Mouse (Mus musculus): ENCODE results near the gene Atp4a.

Gene Atp4a

DNA sequence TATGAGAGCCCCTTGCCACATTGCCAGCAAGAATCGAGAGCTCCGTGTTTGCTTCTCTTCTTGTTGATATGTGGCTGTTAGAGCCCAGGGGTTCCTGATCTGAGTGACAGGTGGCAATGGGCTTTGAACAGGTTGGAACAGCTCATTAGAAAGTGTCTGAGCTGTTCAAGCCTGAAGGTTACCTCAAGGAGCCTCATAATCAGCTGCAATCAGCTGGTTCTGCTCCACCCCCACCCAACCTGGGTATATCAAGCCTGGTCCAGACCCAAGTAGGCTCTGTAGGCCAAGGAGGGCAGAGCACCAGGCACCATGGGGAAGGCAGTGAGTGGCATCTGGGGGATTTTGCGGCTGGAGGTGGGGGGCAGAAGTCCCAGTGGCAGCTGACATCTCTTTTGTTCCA is at the start of gene Atp4a:
TSS of gene Atp4a (plus strand) at position 268 of the 400 bp plus-strand sequence.
- DNase-seq (ENCODE audit: low spot score) = no peak

DNA sequence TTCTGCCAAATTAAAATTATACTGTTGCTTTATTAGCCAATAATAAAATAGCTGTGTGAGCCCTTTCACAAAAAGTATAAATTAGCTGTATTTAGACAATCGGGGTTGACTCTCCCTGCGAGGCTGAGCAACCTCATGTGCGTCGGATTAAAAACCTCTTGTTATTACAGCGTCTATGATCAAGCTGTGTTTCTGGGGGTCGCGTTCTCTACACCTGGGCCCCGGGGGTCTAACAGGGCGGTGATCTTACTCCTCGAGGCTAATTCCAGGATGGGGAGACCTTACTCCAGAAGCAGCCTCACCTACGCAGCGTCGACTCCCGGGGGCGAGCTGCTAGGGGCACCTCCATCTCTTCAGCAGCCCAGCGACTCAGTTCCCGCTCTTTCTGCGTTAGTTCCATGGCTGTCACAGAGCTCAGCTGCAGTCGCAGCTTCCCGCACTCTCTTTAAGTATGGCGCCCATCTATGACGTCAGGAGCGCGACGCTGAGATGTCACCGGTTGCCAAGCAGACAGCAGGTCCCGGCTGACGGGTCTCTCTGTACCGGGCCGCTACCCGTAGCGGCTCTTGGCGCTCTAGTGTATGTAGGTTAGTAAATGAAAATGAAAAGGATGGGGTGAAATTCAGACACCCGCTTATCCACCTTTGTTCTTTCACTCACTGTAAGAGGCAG is 47.3 kb upstream of the Atp4a start, which contains the start of gene Haus5:
TSS of gene Haus5 (minus strand) at position 466 of the 672 bp plus-strand sequence.
- peak; percentile 77 for DNase-seq (ENCODE audit: low spot score)

DNA sequence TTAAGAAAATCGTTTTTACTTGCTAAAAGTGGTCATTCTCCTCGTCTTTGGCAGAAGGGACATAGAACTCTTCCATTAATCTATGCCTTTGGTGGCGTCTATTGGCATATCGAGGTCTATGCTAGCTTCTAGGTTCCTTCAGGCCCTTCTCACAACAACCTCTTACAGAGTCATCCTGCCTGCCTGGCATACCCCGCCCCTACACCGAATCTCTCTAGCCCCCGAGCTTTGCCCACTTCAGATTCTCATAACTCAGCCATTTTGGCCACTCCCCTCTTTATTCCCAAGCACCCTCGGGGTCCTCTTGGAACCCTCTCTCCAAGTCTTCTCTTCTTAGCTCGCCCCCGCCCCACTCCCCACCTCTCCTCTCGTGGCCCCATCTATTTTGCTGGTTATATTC is 46.7 kb upstream of the Atp4a start:
- DNase-seq (ENCODE audit: low spot score) = no peak

DNA sequence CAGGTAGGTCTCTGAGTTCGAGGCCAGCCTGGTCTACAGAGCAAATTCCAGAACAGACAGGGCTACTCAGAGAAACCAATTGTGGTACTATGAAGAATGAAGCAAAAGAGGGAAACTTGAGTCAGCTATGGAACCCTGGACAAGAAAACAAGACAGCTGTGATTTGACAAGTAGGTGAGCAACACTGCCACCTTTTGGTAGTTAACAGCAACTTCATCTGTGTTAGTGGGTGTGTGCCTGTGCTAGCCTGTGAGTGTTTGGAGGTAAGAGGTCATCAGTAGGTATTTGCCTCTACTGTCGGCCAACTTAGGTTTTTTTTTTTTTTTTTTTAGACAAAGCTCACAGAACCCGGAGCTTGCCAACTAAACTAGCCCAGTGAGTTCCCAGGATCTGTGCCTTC is 42.8 kb upstream of the Atp4a start:
- no peak for DNase-seq (ENCODE audit: low spot score)

DNA sequence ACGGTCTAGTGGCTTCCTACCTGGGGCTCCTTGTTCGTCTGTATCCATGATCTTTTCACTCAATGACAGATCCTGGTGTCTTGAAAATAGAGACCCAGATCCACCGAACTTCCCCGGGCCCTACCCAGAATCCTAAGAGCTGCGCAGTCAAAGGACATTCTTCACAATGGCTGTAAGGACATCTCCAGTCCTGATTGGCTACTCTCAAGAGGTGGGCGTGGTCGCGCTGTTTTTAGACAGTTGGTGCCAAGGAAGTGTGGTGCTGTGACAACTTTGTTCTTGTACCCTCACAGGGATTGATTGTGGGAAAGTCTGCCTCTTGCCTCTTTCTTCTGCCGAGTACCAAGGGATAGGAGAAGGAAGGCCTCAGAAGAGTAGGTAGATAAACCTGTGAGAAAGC is 40.5 kb upstream of the Atp4a start, which contains the start of gene Pmis2:
TSS of gene Pmis2 (minus strand) at position 126 of the 400 bp plus-strand sequence.
- DNase-seq (ENCODE audit: low spot score) = no peak

DNA sequence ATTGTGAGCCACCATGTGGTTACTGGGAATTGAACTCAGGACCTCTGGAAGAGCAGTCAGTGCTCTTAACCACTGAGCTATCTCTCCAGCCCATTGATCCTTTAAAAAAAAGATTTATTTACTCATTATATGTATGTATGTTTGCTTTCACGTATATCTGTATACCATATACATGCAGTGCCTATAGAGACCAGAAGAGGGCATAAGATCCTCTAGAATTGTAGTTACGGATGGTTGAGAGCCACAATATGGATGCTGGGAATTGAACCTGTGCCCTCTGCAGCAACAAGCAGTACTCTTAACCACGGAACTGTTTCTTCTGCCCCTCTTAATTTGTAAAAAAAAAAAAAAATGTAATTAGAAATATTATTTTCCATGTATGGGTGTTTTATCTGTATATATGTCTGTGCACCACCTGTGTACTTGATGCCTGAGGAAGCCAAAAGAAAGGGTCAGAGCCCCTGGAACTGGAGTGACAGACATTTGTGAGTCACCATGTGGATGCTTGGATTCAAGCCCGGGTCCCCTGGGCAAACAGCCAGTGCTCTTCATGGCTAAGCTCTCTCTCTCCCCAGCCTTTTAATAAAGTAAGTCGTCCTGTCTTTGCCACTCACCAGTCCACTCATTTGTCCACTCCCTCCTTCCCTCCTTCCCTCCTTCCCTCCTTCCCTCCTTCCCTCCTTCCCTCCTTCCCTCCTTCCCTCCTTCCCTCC is 33.6 kb upstream of the Atp4a start:
- DNase-seq (ENCODE audit: low spot score) = peak; percentile 18

DNA sequence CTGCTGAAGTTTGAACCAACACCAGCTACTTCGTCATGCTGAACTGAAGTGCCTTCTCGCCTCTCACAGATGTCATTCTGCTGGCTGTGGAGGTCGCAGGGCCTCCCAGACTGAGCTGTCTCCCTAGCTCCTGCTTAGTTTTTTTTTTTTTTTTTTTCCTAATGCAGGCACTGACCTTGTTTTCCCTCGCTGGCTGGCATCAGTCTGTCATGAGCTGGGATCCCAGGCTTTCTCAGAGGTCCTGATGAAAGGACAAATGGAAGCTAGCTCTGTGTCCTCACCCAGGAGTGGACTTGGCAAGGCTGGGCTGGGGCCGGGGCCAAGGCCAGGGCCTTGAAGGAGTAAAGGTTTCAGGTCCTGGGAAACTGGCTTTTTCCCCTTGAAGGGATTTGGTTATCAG is 30.1 kb upstream of the Atp4a start:
- no peak for DNase-seq (ENCODE audit: low spot score)

DNA sequence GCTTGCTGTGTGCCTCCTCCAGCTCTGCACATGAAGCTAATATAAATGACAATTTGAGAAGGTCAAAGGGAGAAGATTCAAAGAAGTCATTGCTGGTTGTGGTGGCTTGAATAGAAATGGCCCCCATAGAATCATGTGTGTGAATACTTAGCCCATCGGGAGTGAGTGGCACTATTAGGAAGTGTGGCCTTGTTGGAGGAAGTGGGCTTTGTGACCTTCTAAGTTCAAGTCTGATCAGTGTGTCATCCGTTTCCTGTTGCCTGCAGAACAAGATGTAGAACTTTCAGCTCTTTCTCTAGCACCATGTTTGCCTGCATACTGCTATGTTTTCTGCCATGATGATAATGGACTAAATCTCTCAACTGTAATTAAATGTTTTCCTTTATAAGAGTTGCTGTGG is 28.6 kb upstream of the Atp4a start:
- DNase-seq (ENCODE audit: low spot score) = no peak

DNA sequence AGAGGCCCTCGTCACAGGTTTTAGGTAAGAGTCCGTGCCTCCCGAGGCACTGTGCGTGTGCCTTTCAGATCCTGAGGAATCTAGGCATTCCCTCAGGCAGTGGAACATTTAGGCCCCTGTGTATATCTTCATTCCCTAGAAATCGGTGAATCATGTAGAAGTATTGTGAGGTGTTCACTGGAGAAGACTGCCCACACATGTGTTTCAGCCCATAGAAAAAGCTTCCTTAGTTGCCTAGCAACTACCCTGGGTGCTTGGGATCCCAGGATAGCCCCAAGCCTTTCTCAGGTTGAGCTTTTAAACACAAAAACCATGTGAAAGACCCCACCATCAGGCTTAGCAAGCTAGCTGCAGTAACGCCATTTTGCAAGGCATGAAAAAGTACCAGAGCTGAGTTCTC is 23.7 kb upstream of the Atp4a start:
- no peak for DNase-seq (ENCODE audit: low spot score)

DNA sequence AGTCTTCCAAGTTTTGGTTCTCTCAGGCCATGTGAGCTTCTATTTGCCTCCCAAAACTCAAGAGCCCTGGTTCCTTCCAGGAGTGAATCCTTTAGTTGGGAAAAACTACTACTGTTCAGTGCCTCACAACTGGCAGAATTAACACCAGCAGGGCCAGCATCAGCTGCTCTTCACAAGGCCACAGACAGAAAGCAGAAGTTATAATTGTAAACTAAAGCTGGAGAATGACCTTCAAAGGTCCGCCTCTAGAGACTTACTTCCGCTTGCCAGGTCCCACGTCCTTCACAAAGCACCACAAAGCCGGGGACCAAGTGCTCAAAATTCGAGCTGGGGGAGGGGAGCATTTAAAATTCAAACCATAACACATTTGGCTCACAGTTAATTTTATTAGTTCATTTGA is 13.9 kb upstream of the Atp4a start:
- DNase-seq (ENCODE audit: low spot score) = peak; percentile 32

DNA sequence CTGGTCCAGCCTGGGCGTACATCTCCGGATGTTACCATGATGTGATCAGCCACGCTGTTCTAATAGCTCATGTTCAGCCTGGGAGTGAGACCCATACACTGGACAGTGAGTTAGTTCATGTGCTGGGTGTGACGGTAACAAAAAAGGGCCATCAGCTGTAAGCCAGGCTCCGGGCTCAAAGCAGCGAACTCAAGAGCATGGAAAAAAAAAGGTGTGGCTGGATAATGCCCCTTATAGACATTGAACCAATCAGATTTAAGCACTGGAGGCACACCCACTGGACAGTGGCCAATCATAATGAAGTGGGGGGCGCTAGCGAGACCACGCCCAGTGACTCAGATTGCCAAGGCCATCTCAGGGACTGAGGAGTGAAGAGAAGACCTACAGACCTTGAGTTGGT is 13.4 kb upstream of the Atp4a start, which contains the start of gene 2200002J24Rik:
TSS of gene 2200002J24Rik (plus strand) at position 338 of the 400 bp plus-strand sequence.
- DNase-seq (ENCODE audit: low spot score) = peak; percentile 77

DNA sequence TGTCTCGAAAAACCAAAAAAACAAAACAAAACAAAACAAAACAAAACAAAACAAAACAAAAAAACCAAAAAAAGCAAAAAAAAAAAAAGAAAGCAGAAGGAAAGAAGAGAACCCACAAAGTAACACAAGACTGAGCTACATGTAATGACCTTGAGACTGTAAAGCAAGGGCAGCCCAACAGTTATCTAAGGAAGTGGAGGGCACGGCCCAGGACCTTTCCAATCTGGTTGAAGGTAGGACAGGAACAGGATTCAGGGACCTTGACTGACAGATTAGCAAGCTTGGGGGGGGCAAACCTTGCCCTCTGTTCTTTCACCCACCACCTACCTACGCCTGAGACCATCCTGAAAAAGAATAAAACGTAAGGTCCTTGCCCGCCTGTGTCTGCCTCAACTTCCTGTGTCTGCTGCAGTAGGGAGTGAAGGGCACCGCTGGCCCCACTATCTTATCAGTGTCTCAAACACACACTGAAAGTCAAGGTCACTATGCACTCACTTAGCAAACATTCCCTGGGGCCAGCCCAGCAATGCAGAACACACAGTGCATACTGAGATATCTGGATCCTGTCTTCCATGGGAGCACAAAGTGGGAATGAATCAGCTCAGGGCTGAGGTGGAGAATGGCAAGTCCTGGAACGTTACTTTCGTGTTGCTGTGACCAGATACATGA is 5.7 kb upstream of the Atp4a start:
- DNase-seq (ENCODE audit: low spot score) = peak; percentile 78

DNA sequence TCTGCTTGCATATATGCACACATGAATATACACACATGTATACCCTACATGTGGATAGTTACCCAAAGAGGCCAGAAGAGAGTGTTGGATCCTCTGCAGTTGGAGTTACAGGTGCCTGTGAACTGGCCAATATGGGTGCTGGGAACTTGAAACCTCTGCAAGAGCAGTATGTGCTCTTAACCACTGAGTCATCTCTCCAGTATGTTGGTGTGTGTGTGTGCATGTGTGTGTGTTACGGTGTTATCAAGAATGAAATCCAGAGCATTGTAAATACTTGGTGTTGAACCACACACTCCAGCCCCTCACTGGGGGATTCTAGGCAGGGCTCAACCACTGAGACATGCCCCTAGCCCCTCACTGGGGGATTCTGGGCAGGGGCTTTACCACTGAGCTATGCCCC is 4.6 kb upstream of the Atp4a start:
- DNase-seq (ENCODE audit: low spot score) = no peak

DNA sequence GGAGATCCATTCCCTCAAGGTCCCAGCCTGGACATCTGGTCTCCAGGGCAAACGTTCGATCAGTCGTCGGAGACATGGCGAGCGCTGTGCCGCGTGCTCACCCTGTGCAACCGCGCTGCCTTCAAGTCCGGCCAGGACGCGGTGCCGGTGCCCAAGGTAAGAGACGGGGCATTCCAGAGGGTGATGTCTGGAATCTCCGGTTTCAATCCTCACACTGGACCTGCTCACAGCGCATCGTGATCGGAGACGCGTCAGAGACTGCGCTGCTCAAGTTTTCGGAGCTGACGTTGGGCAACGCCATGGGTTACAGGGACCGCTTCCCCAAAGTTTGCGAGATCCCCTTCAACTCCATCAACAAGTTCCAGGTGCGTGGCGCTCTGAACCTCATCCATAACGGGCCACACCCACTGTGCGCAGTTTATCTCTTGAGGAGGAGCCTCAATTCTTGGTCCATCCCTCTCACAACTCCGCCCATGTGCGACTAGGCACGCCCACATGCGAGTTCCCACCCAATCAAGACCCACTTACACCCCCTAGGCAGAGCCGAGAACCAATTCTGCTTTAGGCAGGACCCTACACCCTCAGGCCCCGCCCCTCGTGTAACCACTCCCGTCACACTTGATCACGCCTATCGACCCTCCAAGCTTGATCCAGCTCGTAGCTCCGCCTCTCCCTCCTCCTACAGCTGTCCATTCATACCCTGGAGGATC is 5.2 kb downstream of the Atp4a start:
- DNase-seq (ENCODE audit: low spot score) = peak; percentile 91

DNA sequence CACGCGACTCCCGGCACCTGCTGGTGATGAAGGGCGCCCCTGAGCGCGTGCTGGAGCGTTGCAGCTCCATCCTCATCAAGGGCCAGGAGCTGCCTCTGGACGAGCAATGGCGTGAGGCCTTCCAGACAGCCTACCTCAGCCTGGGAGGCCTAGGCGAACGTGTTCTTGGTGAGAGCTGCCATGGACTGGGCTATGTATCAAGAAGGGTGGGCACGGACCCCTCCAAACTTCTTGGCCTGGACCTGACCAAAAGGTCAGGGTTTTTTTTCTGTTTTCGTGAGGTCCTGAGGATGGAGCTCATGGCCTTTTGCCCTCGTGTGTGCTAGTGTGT is 5.7 kb downstream of the Atp4a start:
- DNase-seq (ENCODE audit: low spot score) = no peak

DNA sequence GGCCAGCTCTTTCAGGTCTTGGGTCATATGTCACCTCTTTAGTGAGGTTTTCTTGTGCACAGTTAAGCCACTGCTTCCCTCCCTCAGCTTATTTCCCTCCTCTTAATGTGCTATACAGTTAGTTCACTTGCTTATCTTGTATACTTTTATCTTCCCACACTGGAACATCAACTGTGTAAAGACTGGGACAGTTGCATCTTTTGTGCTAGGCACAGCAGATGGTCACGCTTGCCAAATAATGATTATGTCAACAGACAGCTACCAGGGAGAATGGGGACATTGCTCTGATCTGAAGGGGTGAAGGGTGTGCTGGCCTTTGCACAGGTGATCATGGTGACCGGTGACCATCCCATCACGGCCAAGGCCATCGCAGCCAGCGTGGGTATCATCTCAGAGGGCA is 7.7 kb downstream of the Atp4a start:
- DNase-seq (ENCODE audit: low spot score) = no peak

DNA sequence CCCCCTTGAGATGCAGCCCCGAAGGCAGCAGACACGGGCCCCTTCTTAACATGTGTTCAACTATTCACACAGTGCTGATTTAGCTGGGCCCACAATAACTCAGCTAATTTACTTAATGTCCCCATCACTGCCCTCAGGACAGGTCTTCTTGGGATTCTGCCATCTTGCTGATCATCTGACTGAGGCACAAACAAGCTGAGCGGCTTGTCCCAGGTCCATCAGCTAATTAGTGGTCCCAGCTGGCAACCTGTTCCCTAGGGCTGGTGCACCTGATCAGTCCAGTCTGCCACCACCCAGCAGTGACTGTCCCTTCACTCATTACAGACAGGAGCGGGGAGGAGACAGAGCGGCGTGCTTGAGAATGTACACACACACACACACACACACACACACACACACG is 9.3 kb downstream of the Atp4a start:
- DNase-seq (ENCODE audit: low spot score) = no peak

DNA sequence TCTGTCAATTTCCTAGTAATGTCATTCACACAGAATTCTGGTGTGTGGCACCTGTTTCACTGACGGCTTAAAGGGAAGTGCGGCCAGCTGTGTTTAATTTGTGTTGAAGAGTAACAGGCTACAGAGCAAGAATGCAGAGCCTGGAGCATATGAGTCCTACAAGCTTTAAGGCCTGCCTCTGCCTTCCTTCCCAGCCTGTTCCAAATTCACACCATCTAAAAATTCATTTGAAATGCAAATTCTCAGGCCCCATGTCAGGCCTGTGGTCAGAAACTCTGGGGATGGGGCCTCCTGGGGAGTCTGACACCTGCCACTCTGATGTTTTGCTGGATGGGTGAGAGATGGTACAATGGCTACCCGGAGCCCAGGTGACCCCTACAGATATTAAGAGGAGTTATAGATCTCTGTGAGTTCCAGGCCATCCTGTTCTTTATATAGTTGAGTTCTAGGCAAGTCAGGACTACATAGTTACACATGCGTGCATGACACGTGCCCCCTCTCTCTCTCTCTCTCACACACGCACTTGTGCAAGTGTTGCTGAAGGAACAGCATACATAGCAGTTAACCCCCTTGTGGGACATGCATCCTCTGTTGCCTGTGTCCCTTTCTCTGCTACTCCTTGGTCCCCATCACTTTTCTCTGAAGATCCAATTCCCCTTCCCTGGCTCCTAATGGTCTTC is 11.4 kb downstream of the Atp4a start:
- DNase-seq (ENCODE audit: low spot score) = no peak

DNA sequence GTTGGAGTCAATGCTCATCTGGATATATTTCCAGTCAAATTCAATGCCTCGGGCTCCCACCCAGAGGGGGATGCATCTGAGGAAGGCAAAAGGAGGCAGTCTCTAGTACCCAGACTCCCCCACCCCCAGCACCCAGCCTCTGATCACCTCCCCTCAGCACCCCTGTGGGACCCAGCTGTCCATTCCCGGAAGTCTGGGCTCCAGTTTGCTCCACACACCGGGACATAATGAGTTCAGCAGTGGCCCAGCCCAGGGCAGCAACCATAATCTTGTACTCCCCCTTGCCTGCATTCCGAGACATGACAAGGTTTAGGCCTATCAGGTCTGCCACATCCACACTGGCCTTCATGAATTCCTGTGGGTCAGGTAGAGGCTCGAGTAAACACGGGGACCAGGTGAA is 16.2 kb downstream of the Atp4a start:
- no peak for DNase-seq (ENCODE audit: low spot score)

DNA sequence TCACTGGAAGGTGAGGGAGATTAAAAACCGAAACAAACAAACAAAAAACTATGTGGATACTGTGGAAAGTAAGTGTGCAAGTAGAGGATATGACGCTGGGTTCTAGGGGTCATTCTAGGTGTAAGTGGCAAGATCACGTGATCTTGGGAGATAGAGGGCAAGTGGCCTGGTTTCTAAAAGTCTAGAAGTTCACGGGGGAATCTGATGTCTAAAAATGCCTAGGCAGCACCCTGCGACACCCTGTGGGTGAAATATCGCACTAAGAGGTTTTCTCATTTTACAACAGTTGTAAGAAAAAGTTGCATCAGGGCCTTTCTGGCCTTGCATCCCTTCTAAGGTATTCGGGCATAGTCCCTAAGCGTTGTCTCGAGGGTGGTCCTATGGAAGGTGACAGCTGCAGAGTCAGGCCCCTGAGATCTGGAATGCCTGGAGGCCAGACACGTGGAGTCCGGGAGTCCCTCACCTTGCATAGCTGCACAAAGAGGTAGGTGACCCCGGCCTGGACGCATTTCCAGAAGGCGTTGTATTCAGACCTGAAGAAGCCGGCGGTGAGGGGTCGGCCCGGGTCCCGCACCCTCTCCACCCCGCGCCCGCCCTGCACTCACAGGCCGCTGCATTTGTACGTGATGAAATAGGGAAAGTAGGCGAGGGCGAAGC is 16.9 kb downstream of the Atp4a start:
- no peak for DNase-seq (ENCODE audit: low spot score)

DNA sequence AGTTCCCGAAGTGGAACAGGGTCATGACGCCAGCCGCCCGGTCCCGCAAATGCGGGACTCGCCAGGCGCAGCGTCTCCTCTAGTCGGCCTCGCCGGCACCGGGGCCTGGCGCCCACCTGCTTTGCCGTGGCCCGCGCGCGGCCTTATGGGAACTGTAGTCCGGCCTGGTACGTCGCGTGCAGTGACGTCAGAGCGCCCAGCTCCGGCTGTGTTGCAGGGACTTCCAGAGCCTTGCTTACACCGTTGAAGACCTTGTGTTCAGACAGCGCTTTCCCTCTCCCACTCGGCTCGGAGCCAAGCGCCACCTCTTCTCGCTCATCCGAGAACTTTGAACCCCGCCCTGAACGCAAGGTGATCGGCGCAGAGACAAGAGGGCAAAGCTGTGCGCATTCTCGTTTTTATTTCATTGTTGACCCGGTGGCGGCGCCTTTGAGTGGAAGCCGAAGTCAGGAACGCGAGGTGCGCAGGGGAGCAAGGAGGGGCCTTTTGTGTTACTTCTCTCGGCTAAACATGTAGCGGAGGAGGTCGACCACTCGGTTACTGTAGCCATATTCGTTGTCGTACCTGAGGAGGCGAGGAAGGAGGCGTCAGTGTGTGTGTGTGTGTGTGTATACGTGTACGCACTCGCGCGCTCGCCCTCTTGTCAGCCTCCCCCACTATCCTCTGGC is 17.5 kb downstream of the Atp4a start, which contains the start of gene Tmem147:
TSS of gene Tmem147 (minus strand) at position 145 of the 668 bp plus-strand sequence.
- DNase-seq (ENCODE audit: low spot score) = peak; percentile 94

Data from ovary, adult 18-20 months (tissue).